Mouse (Mus musculus) spleen, adult 18-20 months (tissue): ENCODE data around the gene Krt25.
A peak's percentile ranks its signal among the peaks of the same experiment; 100 is the strongest.

ENCODE experiments used
- DNase-seq, 2 experiments: peaks; one replicate each; pipeline ENCODE4 v3.0.0; 2022; ENCODE audit warnings: mixed read lengths in 2 of 2

Krt25 gene

DNA sequence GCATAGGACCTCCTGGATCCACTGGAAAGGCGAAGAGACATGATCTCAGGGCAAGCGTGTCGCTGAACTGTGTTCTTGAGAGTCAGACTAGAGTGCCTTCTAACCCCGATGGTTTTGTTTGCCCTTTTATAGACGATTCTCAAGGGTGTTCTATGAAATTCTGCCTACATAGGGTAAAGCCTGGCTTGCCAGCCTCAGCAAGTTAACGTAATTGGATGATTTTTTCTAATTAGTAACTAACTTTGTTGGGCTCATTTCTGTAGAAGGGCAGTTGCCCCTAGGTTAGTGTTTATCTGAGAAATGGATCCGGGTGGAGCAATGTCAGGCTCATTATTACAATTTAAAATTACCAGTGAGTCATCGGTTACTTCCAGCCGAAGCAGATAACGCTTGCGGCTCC lies at the start of gene Krt25:
TSS of gene Krt25 (minus strand) at position 101 of the 400 bp plus-strand sequence.
- DNase-seq = no peak

DNA sequence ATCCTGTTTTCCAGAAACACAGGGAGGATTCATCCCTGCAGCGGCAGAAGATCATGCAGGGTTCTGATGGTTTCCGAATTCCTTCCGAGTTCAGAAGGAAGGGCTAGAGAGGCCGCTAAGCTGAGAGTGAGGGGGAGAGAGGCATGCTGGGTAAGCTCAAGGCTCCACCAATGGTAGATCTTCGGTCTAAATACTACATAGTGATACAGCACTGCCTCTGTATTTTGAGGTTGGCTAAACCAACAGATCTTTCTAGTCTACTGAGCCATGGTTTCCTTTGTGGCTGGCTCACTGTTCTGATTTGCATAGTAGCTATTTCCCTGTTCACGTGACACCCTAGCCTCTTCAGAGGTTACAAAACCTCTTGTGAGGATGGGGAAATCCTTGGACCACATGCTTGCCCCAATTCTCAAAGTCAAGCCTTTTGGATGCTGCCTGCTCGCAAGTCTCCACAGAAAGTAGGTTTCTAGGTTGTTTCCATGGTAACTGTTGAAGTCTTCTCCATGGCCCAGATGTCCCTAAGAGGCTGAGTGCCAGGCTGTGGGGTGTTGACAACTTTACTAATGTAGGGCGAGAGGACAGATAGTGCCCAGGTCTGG lies 47.2 kb upstream of the Krt25 start:
- no peak for DNase-seq

DNA sequence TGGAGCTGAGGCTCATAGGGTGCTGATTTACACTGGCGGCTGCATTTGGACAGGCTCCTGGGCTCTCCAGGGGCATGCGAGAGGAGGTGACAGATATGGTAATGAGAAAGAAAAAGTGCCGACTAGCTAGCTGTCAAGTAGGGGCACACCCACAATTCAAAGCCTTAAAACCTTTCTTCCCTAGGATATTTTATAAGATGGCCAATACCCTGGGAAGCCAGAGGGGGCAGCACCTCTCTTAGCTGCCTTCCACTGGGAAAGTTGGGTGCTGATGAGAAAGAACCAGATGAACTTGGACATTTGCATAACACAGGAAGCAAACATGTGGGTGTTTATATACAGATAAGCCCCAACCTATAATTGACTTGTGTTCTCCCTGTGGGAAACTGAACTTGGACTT lies 46.5 kb upstream of the Krt25 start:
- no peak for DNase-seq

DNA sequence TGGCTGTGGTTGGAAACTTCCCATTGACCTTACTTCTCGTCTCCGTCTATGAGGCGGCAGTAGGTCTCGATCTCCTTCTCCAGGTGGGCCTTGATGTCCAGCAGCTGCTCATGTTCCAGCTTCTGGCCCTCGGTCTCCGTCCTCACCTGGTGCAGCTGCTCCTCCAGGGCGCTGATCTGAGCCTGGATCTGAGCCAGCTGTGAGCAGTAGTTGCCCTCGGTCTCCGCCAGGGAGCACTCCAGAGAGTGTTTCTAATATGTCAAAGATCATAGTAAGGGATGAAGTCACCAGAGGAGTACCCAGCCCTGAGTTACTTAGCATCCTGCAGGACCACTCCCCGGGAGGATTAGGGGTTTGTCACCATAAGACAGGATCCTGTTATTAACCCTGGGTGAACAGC lies 44.0 kb upstream of the Krt25 start:
- DNase-seq = no peak

DNA sequence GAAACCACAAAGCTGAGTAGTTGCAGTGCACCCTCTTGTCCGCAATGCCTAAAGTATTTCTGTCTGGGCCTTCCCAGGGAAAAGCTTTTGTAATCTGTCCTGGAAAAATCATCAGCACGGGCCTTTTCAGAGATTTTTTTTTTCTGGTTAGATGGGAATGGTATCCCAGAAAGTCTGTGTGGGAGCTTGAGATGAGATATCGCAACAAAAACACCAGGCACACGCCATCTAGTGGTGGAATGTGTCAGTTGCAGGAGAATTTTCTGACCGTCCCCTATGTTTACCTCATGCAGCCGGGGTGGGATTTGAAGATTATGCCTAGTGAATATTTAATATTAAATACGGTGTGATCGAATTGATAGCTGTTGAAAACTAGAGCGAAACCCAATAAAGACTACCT lies 41.7 kb upstream of the Krt25 start:
- DNase-seq = no peak

DNA sequence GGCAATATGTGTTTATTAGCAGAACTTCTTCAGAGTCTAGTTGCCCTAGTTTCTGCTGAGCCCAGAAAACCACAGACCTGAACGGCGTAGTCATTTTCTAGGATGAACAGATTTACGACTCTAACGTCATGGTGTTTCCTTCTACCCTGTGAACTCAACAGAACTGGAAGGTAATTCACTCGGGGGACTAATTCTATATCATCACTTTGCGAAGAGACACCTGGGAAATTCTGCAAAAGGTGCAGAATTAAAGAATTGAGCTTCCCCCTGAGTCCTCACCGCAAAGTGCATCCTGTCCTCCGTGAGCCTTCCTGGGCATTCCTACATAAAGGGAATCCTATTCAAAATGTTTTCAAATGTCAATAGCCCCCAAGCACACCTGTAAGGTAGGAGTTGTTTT lies 38.7 kb upstream of the Krt25 start:
- no peak for DNase-seq

DNA sequence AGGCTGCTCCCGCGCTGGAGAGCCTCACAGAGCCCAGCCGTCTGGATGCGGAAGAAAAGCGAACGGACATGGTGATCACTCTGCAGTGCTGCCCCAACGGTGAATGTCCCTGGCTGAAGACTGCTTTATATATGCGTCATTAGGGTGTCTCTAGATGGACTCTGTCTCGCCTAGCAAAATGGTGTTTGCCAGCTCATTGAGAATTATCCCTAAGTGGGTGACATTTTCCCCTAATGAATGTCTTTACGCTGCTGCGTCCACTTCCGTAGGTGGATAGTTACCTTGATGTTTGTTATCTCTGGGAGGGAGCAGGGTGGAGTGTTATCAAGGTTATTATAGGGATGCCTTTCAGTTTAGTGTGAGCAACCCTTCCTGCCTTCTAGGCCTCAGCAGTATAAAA lies 28.3 kb upstream of the Krt25 start, which contains the start of gene Krt27:
TSS of gene Krt27 (minus strand) at position 101 of the 400 bp plus-strand sequence.
- DNase-seq = no peak

DNA sequence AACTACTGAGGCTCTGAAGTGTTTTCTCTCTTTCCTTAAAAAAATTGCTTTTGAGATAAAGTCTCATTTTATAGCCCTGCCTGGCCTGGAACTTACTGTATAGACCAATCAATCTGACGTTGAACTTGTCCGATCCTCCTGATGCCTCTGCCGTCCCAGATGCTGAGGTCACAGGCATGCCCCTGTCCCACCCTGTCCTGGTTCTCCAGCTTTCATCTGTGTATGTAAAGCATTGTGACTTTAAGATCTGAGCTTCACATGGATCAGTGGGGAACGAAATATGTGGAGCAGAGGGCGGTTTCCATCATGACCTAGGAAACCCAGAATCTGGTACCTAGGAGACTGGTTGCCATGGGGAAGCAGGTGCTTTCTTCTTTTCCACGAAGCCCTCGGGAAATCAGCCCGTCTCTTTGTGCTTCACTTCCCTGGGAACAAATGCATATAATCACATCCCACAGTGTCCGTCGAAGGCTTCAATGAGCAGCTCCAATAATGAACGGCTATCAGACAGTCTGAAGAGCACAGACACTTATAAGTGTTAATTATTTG lies 16.6 kb upstream of the Krt25 start:
- DNase-seq = no peak

DNA sequence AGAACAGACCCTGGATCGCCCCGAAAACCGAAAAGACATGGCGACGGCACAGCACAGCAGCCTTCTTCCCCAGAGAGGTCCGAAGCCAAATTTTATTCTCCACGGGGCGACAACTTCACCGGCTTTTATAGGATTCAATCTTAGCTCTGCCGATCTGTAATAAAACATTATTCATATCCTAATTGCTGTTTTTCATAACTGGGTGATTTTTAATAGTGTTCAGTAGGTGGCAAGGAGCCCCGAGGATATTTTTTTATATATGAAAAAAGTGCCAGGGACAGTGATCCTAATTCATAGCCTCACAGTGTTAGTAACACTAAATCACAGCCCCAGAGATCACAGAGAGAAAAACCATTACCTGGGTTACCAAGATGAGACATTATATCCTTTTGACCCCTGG lies 15.1 kb upstream of the Krt25 start, which contains the start of gene Krt26:
TSS of gene Krt26 (minus strand) at position 101 of the 400 bp plus-strand sequence.
- DNase-seq = no peak

DNA sequence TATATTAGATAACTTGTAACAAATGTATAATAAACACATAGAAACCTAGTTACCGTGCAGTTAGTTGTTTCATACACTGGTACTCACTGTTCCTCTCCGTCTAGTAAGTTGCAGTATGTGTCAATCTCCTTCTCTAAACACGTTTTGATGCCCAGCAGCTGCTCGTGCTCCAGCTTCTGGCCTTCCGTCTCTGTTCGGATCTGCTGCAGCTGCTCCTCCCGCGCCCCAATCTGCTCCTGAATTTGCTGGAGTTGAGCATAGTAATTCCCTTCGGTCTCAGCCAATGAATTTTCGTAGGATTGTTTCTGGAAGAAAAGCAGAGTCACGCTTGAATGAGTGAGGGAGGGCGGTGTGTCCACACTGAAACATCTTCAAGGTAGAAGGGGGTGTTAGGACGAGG lies 10.7 kb upstream of the Krt25 start:
- DNase-seq = no peak

DNA sequence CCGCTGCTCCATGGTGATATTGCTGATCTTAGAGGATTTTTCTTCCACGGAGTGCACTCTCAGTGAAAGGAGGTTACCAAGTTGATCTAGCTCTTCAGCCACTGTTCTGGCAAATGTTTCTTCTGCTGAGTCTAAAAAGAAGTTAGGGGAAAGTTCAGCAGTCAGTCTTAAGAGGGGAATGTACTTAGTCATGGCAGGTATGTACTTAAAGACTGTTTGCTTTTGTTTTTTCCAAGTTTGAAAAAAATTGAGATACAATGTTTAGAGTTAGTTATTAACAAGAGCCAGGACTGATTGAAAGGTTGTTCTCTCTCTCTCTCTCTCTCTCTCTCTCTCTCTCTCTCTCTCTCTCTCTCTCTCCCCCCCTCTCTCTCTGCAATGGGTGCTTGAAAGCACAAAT lies 6.9 kb upstream of the Krt25 start:
- DNase-seq = no peak

DNA sequence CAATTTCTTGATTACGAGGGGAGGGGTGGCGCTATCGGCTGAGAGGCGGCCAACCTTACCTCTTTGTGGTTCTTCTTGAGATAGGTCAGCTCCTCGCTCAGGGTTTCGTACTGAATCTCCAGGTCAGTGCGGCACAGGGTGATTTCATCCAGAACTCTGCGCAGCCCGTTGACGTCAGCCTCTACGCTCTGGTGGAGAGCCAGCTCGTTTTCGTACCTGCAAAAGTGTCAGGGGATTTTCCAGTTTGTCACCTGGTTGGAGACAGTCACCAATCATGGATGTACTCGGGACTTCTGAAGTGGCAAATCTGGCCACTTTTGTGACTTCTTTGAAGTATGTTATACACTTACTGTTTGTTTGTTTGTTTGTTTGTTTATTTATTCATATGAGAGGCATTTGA lies 1.7 kb downstream of the Krt25 start:
- DNase-seq = no peak

DNA sequence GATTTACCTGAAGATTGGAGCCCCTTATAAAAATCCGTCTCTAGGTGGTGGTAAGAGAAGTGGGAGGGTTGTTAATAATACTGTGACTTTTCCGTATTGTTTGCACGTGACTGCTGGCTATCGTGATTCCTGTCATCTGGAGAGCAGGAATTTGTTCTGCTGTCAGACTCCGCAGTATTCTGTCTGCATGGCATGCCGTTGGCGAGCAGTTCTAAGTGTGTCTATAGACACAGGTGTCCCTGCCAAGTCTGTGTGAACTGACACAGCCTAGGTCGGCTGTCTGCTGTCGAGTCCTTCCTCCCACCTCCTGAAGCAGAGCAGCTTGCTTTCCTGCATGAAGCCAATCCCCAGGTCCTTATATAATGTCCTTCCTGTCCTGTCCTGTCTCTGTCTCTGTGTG lies 3.6 kb downstream of the Krt25 start:
- DNase-seq = no peak

DNA sequence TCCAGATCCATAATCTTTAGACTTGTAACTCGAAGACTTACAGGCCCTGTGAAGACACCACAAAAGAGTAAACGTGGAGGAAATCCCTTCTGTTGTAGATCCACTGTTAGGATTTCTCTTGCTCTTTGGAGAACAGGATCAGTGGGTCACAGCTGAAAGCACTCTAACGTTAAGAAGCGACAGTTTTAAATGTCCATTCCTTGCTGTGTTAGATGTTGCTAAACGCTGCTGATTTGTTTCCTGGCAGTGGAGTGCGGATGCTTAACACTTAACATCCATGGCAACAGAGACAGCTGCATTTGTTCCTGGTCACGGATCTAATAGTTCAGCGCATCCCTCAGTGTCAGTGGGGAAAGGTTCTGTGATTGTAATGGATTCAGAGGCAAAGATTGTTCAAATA lies 6.2 kb downstream of the Krt25 start:
- DNase-seq = no peak

DNA sequence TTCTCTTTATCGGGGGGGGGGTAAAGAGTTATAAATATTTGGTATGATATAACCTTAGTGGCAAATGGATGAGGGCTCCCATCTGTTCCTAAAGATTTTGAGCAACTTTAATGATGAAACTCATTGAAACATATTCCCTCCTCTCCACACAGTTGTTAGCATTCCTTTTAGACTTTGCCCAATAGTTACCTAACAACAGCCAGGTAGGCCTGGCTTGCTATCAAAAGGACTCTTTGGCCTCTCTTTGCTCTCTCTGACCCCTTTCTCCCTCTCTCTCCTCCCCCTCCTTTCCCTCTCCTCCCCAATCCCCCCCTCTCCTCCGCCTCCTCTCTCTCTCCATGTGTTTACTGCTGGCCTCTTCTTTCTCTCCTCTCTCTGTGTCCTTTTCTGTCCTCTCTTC lies 8.2 kb downstream of the Krt25 start:
- DNase-seq = no peak

DNA sequence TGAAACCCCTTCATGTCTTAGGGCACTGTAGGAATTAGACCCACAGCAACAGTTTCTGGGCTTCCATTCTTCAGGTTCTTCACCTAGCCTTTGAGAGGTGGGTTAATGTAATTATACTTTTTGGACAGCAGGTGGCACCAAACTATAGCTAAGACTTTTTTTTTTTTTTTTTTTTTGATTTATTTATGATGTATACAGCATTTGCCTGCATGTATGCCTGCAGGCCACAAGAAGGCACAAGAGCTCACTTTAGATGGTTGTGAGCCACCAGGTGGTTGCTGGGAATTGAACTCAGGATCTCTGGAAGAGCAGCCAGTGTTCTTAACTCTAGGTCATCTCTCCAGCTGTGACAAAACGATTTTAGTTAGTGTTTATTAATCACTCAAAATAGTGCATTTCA lies 11.9 kb downstream of the Krt25 start:
- DNase-seq = no peak

DNA sequence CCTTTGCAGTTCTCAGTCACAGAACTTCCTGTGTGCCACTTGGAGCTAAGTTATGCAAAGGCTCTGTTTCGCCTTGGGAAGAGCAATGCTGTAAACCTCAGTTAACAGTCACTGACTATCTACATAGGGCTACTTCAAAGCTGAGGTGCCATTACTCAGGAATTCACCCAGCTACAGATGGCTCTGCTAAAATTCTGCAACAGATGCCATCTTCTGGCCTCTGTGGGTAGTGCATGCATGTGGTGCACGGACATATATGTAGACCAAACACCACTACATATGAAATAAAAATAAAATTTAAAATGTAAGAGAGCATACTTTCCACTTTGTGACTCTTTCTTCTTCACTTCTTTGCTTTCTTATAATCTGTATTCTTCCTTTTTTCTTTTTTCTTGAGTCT lies 15.2 kb downstream of the Krt25 start:
- DNase-seq = peak; percentile 28 to 68

DNA sequence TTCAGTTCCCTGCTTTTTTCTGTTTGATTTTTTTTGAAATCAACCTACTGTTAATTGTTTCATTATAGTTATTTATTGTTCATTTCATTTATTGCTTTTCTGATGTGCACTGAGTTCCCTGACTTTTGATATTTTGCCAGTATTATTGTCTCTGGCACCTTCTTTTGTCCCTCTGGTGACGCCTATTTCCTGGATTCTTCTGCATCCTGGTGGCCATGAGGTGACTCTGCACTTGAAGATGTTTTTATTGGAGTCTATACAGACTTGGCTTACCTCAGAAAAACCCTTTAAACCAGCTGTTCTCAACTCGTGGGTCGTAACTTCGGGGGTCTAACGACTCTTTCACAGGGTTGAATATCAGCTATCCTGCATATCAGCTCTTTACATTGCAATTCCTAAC lies 27.7 kb downstream of the Krt25 start:
- no peak for DNase-seq

DNA sequence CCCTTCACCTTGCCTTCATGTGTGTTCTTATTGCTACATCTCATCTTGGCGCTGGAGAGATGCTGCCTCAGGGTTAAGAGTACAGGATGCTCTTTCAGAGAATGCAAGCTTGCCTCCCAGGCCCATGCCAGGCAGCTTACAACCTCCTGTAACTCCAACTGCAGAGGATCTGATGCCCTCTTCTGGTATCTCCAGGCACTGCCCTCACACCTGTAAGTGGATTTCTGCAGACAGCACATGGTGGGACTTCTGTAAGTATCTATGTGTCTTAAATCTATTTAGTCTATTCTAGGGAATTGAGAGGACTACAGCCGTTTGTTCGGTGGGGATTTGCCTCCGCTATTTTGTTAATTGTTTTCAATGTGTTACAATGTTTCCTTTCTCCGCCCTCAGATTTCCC lies 29.9 kb downstream of the Krt25 start:
- peak; percentile 12 to 36 for DNase-seq

DNA sequence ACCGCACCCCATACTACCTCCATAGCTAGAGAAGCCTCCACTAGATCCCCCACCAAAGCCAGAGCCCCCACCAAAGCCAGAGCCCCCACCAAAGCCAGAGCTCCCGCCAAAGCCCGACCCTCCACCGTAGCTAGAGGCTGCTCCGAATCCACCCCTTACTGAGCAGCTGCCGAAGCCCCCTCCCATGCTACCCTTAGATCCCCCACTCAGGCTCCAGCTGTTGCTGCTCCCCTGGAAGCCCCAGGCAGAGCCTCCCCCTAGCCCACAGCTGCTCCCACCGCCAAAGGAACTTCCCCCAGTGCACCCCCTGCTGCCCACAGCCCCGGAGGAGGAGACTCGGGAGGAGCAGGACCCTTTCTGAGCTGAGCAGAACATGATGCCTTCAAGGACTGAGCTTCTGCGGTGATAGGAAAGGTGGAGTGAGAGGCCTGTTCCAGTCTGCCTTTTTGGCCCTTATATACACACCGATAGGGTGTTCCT lies 37.9 kb downstream of the Krt25 start, which contains the start of gene Krt24:
TSS of gene Krt24 (minus strand) at position 430 of the 480 bp plus-strand sequence.
- DNase-seq = no peak

DNA sequence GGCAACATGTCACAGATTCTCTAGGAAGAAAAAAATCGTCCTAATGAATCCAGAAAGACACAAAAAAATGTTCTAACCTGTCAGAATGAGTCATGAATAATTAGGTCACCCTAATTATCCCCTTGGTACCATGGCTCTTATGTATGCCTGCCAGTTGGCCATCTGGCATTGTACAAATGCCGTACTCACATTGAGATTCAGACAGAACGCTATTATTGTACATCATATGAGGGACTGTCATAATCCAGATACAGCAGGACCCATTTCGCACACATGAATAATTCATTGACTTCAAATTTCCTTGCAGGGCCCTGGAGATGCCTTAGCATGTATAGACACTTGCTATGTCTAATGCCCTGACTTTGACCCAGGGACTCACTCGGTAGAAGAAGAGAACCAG lies 38.7 kb downstream of the Krt25 start:
- no peak for DNase-seq

DNA sequence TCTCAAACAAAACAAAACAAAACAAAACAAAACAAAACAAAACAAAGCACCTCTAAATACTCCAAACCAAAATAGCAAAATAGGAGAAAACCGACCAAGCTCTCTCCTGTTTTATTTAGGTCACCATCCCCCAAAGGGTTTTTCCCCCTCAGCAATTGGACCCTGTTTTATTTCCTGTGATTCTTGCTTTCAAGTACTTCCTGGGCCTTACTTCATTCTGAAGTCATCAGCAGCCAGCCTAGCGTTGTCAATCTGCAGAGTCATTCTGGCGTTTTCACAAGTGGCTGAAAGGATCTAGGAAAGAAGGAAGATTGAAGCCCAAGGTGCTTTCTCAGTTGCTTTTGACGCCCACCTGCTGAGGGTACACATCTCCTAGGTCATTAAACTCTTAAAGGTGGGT lies 39.4 kb downstream of the Krt25 start:
- DNase-seq = no peak

DNA sequence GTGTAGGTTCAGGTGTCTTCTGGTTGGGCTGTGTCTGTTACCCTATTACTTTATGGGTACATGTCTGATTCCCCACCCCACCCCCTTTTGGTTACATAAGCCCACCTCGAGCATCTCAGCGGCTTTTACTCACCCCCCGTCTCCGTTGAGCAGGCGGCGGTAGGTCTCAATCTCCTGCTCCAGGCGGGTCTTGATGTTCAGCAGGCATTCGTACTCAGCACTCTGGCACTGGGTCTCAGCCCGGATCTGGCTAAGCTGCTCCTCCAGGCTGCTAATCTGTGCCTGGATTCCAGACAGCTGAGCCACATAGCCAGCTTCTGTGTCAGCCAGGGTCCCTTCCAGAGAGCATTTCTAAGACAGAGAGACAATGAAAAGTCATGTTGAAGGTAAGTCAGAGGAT lies 41.6 kb downstream of the Krt25 start:
- DNase-seq = no peak

DNA sequence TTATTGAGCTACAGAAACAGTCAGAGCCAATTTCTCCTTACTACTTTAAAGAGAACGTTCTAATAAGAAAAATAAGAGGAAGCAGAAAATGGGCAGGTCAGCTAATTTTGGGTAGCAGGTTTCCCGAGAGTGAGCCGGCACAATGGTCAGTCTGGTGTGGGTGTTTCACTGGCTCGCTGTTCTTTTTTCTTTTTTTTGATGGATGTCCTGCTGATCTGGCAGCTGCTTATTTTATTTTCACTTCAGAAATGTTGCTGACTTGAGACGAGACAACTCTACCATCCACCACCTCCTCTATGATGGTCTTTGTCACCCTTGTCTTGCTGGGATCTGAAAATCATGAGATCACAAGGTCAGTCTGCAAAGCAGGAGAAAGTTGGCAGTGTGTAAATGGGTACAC lies 42.8 kb downstream of the Krt25 start:
- DNase-seq = no peak

DNA sequence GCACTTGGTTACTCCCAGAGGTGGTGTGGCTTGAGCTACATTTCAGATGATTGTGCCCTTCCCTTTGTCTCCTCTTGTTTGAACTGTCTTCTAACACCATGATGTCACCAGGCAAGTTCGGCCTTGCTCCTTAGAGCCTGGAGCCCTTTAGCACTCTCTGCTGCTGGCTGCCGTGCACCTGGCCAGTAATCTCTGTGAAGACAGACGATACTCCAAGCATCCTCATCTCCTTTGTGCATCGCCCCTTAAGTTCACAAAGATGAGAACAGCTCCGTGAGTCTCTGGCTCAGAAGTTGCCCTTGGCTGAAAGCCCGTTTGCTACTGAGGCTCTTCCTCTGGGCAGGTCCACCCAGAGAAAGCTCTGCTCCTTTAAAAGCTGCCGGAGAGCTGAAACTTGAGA lies 46.0 kb downstream of the Krt25 start:
- DNase-seq = no peak
